Mouse (Mus musculus) forebrain, embryonic 10.5 days (tissue): ENCODE data around the gene Tmprss6. TPM values are rescaled to one million over a fixed set of nuclear protein-coding genes. Genes with fewer than 3 reads are reported as not detected.
A peak's percentile ranks its signal among the peaks of the same experiment; 100 is the strongest.

Experiments
- DNase-seq: peaks from one replicate; pipeline ENCODE4 v3.0.0-alpha.2; 2017; ENCODE audit warnings: low spot score; ENCODE audit errors: extremely low spot score
- H3K27ac ChIP-seq: fragments of 300-500 bp; sonication (generic); 2 replicates; pipeline ENCODE4 v1.5.1; 2016; ENCODE audit warnings: mild to moderate bottlenecking
- H3K27me3 ChIP-seq: fragments of 300-500 bp; sonication (generic); 2 replicates; pipeline ENCODE4 v1.6.1; 2016; ENCODE audit warnings: mild to moderate bottlenecking; ENCODE audit not compliant: poor library complexity, severe bottlenecking
- H3K36me3 ChIP-seq: fragments of 300-500 bp; sonication (generic); replicated peaks from 2 replicates; pipeline ENCODE4 v1.6.1; 2016; ENCODE audit warnings: mild to moderate bottlenecking, moderate library complexity
- H3K4me1 ChIP-seq: fragments of 300-500 bp; sonication (generic); 2 replicates; pipeline ENCODE4 v1.6.1; 2016
- H3K4me3 ChIP-seq: fragments of 300-500 bp; sonication (generic); 2 replicates; pipeline ENCODE4 v1.5.1; 2016; ENCODE audit warnings: mild to moderate bottlenecking, moderate library complexity
- H3K9me3 ChIP-seq: fragments of 300-500 bp; sonication (generic); 2 replicates; pipeline ENCODE4 v1.6.1; 2016; ENCODE audit warnings: mild to moderate bottlenecking, moderate library complexity
- WGBS: fragments of 180-500 bp; shearing (Covaris S2); methylation state at CpG from one replicate; pipeline ENCODE4 v1.1.7; 2016; 5-methylcytosine and 5-hydroxymethylcytosine counted together
- polyA plus RNA-seq: library from polyadenylated mRNA; unstranded; fragments of >200 nt; fragmentation: Nextera tagmentation; extraction: Ambion mirVana; gene quantifications from 2 replicates; pipeline ENCODE4 v1.2.1, GENCODE M21; 2016

Gene Tmprss6
- polyA plus RNA-seq, result 0.30 and 0.39 TPM in 2 replicates

DNA sequence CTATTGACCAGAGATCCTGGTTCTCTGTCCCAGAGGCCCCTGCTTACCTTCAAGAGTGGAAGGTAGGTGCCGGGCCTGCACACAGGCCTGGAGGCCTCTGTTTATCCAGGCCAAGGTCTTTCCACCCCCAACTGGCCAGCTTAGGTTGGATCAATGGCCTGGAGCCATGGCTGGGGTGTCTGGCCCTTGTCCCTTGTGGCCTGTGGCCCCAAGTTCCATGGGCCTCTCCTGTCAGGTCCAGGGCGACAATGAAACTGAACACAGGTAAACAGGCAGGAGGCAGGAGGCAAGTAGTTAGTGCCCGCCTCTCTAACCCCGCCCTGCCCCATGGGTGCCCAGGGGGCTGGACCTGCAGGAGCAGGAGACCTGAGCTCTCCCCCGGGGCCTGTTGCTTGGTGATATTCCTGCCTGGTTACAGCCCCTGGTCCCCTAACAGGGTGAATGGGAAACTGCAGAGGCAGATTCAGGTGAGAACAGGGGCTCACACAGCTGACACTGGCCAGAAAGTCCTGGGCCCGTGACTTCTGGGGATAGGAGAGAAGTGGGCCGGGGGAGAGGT is at the start of gene Tmprss6:
Tmprss6 (minus strand) TSS at position 256 of the 559 bp plus-strand sequence.
- Histone ChIP-seq H3K36me3 (no peaks in the 10 kb centered on the region), H3K27me3 (no peaks in the 10 kb centered on the region), H3K4me1 (peaks cover 8% of the 10 kb centered on the region; the same call in 1 of the 2 replicates), H3K9me3 (no peaks in the 10 kb centered on the region), H3K27ac (no peak within 1 kb of the TSS), H3K4me3 (no peak within 1 kb of the TSS)
- 78% methylated on average over 7 of the region's 7 CpGs for WGBS
- DNase-seq, result no peak

- Histone ChIP-seq H3K36me3 (no peaks in the 10 kb centered on the region), H3K4me1 (peaks cover 45% of the 10 kb centered on the region), H3K27ac (no peak overlapping the region), H3K4me3 (no peak overlapping the region), H3K9me3 (no peaks in the 10 kb centered on the region), H3K27me3 (no peaks in the 10 kb centered on the region)
- WGBS, result 65% methylated on average over 7 of the region's 7 CpGs
- DNase-seq, result no peak
Measured at GRCm38 (mm10) chr15:78518221-78518620, 49.8 kb upstream of the Tmprss6 start.

GRCm38 (mm10) chr15:78515759-78516158 is 47.3 kb upstream of the Tmprss6 start:
- Histone ChIP-seq H3K4me3 (no peak overlapping the region), H3K27ac (no peak overlapping the region), H3K27me3 (no peaks in the 10 kb centered on the region), H3K4me1 (peaks cover 35% of the 10 kb centered on the region), H3K9me3 (no peaks in the 10 kb centered on the region), H3K36me3 (no peaks in the 10 kb centered on the region)
- no peak for DNase-seq
- 88% methylated on average over 6 of the region's 6 CpGs for WGBS

DNA sequence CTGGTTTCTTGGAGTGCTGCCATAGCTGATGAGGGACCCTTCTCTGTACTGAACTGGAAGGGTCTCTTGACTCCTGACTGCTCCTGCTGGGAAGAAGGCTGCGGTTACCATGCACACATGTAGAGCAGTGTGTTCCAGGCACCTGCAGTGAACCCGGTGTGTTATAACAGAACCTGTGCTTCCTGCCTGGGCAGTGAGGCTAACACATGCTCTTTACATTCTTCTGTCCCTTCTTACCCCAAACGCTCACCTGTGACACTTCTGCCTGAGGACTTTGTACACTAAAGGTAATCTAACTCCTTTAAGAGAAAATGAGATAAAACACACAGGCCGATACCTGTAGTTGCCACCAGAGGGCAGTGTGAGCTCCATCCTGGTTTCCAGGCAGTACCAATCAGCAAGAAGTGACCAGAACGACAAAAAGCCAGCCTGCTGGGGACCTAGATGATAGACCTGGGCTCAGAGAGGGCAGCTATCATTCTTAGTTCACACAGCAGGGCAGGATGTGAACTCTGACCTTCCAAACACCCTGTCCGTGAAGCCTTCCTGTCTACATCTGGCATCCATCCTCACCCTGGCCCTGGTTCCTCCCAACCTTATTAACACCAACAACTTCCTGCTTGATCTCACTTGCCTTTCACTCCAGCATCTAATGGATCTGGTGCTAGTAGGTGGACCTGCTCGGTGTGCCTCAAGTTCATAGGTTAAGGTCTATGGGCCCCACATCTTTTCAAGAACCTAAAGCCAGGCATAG is 46.1 kb upstream of the Tmprss6 start:
- DNase-seq, result peak; percentile 78
- WGBS, result 36% methylated on average over 7 of the region's 7 CpGs
- H3K27me3 ChIP-seq, result no peaks in the 10 kb centered on the region
- peak overlapping the region; percentile 27; the same call in 1 of the 2 replicates for H3K27ac ChIP-seq
- peaks cover 35% of the 10 kb centered on the region for H3K4me1 ChIP-seq
- H3K36me3 ChIP-seq, result no peaks in the 10 kb centered on the region
- H3K4me3 ChIP-seq, result no peak overlapping the region
- no peaks in the 10 kb centered on the region for H3K9me3 ChIP-seq

DNA sequence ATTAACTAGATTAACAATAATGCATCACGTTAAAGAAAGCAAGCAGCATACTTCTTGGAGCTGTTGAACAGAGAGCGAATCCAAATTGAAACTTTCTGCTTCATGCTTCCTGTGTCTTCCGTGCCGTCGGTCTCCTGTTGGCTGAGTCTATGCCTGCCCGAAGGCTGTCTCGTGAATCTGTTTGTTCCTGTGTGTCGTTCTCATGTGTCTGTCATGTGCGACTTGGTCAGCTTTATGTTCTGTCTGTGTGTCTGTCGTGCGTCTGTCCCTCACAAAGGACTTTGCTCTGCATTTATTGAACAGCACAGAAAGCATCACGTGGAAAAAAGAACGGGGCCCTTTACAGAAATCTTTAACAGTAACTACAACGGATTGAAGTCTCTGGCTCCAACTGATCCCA is 44.6 kb upstream of the Tmprss6 start:
- no peaks in the 10 kb centered on the region for H3K27me3 ChIP-seq
- 91% methylated on average over 14 of the region's 14 CpGs for WGBS
- DNase-seq, result no peak
- H3K4me3 ChIP-seq, result no peak overlapping the region
- peaks cover 36% of the 10 kb centered on the region for H3K4me1 ChIP-seq
- H3K27ac ChIP-seq, result no peak overlapping the region
- no peaks in the 10 kb centered on the region for H3K9me3 ChIP-seq
- no peaks in the 10 kb centered on the region for H3K36me3 ChIP-seq

DNA sequence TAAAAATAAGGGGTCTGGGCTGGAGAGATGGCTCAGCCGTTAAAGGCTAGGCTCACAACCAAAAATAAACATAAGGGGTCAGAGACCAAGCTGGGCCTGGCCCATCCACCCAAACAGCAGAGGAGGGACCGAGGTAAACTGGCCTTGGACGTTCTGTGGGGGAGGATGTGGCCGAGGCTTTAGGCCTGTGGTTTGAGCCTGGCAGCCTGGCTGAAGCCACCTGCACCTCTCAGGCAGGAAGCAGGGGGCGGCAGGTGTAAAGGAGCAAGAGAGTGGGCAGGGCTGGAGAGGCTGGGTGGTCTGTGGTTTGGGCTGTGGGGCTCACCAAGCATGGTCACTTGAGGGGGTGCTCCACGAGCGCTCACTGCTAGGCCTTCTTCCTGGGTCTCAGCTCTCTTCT is 43.5 kb upstream of the Tmprss6 start:
- Histone ChIP-seq H3K27me3 (no peaks in the 10 kb centered on the region), H3K4me1 (peaks cover 31% of the 10 kb centered on the region), H3K9me3 (no peaks in the 10 kb centered on the region), H3K4me3 (no peak overlapping the region), H3K36me3 (no peaks in the 10 kb centered on the region), H3K27ac (no peak overlapping the region)
- WGBS, result 80% methylated on average over 7 of the region's 7 CpGs
- no peak for DNase-seq

GRCm38 (mm10) chr15:78510736-78511135 is 42.3 kb upstream of the Tmprss6 start:
- Histone ChIP-seq H3K4me3 (no peak overlapping the region), H3K27me3 (no peaks in the 10 kb centered on the region), H3K27ac (peak overlapping the region; percentile 82; the same call in 1 of the 2 replicates), H3K36me3 (no peaks in the 10 kb centered on the region), H3K9me3 (no peaks in the 10 kb centered on the region), H3K4me1 (peaks cover 29% of the 10 kb centered on the region)
- 89% methylated on average over 6 of the region's 6 CpGs for WGBS
- DNase-seq, result no peak

GRCm38 (mm10) chr15:78510121-78510576 is 41.7 kb upstream of the Tmprss6 start:
- WGBS, result 74% methylated on average over 8 of the region's 8 CpGs
- Histone ChIP-seq H3K4me3 (peak overlapping the region; percentile 25; the same call in 1 of the 2 replicates), H3K4me1 (peaks cover 23% of the 10 kb centered on the region), H3K27ac (peak overlapping the region; percentile 82), H3K27me3 (no peaks in the 10 kb centered on the region), H3K9me3 (no peaks in the 10 kb centered on the region), H3K36me3 (no peaks in the 10 kb centered on the region)
- DNase-seq, result no peak

- no peaks in the 10 kb centered on the region for H3K27me3 ChIP-seq
- peak overlapping the region; percentile 82 for H3K27ac ChIP-seq
- H3K9me3 ChIP-seq, result peaks cover 6% of the 10 kb centered on the region; the same call in 1 of the 2 replicates
- H3K36me3 ChIP-seq, result no peaks in the 10 kb centered on the region
- H3K4me1 ChIP-seq, result peaks cover 15% of the 10 kb centered on the region
- peak overlapping the region; percentile 25; the same call in 1 of the 2 replicates for H3K4me3 ChIP-seq
- 46% methylated on average over 12 of the region's 12 CpGs for WGBS
- DNase-seq, result peak; percentile 37
Measured at GRCm38 (mm10) chr15:78509297-78509899, 41.0 kb upstream of the Tmprss6 start.

- no peaks in the 10 kb centered on the region for H3K27me3 ChIP-seq
- peaks cover 6% of the 10 kb centered on the region; the same call in 1 of the 2 replicates for H3K9me3 ChIP-seq
- H3K4me3 ChIP-seq, result no peak overlapping the region
- DNase-seq, result no peak
- H3K36me3 ChIP-seq, result no peaks in the 10 kb centered on the region
- no peak overlapping the region for H3K27ac ChIP-seq
- H3K4me1 ChIP-seq, result peaks cover 12% of the 10 kb centered on the region
- WGBS, result 70% methylated on average over 7 of the region's 7 CpGs
Measured at GRCm38 (mm10) chr15:78508443-78508842, 40.0 kb upstream of the Tmprss6 start.

- WGBS, result 84% methylated on average over 3 of the region's 3 CpGs
- Histone ChIP-seq H3K27ac (no peak overlapping the region), H3K4me1 (peaks cover 12% of the 10 kb centered on the region), H3K9me3 (peaks cover 6% of the 10 kb centered on the region; the same call in 1 of the 2 replicates), H3K27me3 (no peaks in the 10 kb centered on the region), H3K4me3 (no peak overlapping the region), H3K36me3 (no peaks in the 10 kb centered on the region)
- no peak for DNase-seq
Measured at GRCm38 (mm10) chr15:78505541-78505940, 37.1 kb upstream of the Tmprss6 start.

DNA sequence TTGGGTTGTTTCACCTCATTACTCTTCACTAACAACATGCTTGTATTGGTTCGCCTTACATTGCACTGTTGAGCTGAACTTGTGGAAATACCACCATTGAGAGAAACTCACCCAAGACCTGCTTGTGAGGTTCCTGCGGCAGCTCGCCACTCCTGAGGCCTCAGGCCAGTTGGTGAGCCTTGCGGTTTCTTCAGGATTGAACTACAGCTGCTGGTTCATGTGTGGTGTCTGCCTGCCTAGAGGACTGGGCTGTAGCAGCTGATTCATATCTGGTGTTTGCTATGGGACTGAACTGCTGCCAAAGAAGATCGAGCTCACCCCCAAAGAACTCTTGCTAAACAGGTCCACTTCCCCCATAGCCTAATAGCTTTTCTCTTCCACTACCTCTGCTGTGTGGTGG is 36.4 kb upstream of the Tmprss6 start:
- WGBS, result 96% methylated on average over 5 of the region's 5 CpGs

GRCm38 (mm10) chr15:78504013-78504412 is 35.6 kb upstream of the Tmprss6 start:
- Histone ChIP-seq H3K27ac (no peak overlapping the region), H3K4me3 (no peak overlapping the region), H3K36me3 (no peaks in the 10 kb centered on the region), H3K4me1 (peaks cover 3% of the 10 kb centered on the region; the same call in 1 of the 2 replicates), H3K27me3 (no peaks in the 10 kb centered on the region), H3K9me3 (peaks cover 6% of the 10 kb centered on the region; the same call in 1 of the 2 replicates)
- 89% methylated on average over 1 of the region's 1 CpGs for WGBS
- no peak for DNase-seq

More for the DNA sequence above, 36.4 kb upstream of the Tmprss6 start:
- DNase-seq, result no peak
- H3K36me3 ChIP-seq, result no peaks in the 10 kb centered on the region
- no peaks in the 10 kb centered on the region for H3K27me3 ChIP-seq
- H3K27ac ChIP-seq, result no peak overlapping the region
- peaks cover 6% of the 10 kb centered on the region; the same call in 1 of the 2 replicates for H3K9me3 ChIP-seq
- peaks cover 7% of the 10 kb centered on the region for H3K4me1 ChIP-seq
- no peak overlapping the region for H3K4me3 ChIP-seq
